Mouse (Mus musculus): ENCODE data around the gene Olfr284.

The Olfr284 gene

GRCm38 (mm10) chr15:98340887-98341286 lies at the start of gene Olfr284:
Gene Olfr284, minus strand, starts transcription at chr15:98340987.
- DNase-seq, result no peak

DNA sequence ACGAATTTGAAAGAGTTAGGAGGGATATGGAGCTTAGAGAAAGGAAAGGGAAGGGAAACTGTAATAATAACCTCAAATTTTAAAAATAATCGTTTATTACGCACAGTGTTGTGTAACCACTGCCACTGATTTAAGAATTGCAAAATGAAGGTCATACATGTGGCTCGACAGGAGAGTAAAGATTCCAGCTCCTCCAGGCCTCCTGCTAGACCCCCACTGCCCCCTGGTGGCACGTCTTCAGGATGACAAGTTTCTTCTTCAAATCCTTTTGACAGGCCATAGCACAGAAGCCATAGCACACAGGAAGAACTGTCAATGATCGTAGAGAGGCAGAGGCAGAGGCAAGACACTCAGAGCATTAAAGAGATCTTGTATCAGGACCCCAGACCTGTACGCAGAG lies 49.0 kb upstream of the Olfr284 start:
- DNase-seq, result peak; percentile 52 to 71

DNA sequence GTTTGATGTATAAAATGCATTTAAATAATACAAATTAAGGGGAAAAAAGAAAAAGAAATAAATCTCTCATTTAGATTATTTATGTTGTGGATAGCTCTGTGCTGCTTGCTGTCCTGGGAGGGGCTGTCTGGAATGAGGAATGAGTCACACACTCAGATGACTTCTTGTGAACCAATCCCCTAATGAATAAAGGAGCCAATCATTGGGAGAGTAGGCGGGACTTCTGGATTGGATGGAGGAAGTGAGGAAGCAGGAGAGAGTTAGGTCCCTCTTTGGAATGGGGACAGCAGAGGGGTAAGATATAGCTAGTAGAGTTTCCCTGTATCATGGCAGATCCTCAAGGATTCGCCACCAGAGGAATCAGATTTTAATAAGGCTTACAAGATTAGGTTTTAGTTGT lies 46.8 kb upstream of the Olfr284 start:
- DNase-seq, result no peak

- DNase-seq, result no peak
Measured at GRCm38 (mm10) chr15:98380846-98381245, 40.1 kb upstream of the Olfr284 start, which contains the start of gene Olfr283. Gene Olfr283, minus strand, starts transcription at chr15:98380946.

DNA sequence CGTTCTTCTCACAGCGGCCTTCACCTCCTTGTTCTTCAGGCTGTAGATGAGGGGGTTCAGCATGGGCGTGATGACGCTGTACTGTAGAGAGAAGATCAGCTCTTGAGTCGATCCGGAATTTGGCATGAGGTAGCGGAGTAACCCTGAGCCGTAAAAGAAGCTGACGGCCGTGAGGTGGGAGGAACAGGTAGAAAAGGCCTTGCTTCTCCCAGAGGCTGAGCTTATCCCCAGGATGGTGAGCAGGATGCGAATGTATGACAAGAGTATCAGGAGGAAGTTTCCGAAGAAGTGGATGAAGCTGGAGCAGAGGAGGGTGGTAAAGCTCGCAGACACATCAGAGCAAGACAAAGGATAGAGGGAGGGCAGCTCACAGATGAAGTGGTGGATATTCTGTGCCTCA lies 37.4 kb upstream of the Olfr284 start:
- DNase-seq, result no peak

- no peak for DNase-seq
Measured at GRCm38 (mm10) chr15:98317177-98317724, 23.5 kb downstream of the Olfr284 start, which contains the start of gene Olfr285. Gene Olfr285, minus strand, starts transcription at chr15:98317353.

GRCm38 (mm10) chr15:98315703-98316102 lies 25.1 kb downstream of the Olfr284 start:
- no peak for DNase-seq

GRCm38 (mm10) chr15:98295628-98296551 lies 44.9 kb downstream of the Olfr284 start, which contains the start of gene Zfp641:
Gene Zfp641, minus strand, starts transcription at chr15:98296161.
- DNase-seq, result peak; percentile 58 to 68

- DNase-seq, result no peak
Measured at GRCm38 (mm10) chr15:98293651-98294050, 47.1 kb downstream of the Olfr284 start.

Measured in cerebellum, postnatal 36 days (tissue).